Mouse (Mus musculus) adrenal gland, adult 8-10 months (tissue): ENCODE measurements around the gene Asb18. TPM values are rescaled to one million over a fixed set of nuclear protein-coding genes. Genes with fewer than 3 reads are reported as not detected.

Source experiments
- DNase-seq: peaks from one replicate; pipeline ENCODE4 v3.0.0; 2022
- total RNA-seq, 4 experiments: library from RNA; stranded (reverse); gene quantifications; 2 replicates each; pipeline ENCODE4 v1.2.4; 2022

Gene Asb18
- total RNA-seq, 4 experiments from 2014 or later: not detected

DNA sequence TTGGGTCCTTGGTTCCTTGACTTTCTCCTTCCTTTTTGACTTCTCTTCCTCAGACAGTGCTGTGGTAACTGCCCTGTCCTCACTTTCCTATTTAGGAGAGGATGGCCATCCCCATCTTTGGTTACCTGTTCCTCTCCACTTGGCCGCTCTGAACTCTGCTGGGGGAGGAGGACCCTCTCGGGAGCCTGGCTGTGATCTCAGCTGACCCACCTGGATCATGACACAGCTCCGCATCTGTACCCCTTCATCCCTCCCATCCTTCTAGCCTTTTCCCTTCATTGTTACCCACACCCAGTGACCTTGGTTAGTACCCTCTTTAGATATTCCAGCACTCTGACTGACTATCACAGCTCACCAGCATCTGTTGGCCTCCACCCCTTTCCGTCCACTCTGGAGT is 44.8 kb downstream of the Asb18 start:
- no peak for DNase-seq

DNA sequence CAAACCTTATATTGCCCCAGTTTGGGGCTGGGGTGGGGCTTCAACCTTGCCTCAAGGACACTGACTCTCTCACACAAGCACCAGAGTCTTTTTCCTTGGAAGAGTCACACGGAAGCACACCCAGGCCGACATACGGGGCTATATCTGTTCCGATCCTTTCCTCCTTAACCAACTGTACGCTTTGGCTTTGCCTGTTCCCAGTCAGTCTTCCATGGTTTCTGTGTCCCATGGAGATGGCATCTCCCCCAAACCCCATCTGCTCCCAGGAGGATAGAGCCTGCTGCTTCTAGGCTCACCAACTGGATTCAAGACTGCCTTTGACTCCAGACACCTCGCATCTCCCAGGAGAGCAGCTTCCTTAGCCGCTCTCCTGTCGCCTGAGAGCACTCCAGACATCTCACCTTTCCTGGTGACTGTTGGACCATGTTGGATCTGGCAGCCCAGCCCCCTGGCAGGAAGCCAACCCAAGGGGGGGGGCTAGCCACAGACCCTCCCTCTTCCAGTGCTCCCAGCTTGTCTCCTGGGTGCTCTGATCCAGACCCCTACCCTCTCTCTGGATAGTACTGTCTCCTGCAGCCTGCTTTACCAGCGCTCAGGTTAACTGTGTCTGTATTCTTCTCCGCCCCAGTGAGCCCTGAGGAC is 45.3 kb downstream of the Asb18 start:
- DNase-seq: no peak

DNA sequence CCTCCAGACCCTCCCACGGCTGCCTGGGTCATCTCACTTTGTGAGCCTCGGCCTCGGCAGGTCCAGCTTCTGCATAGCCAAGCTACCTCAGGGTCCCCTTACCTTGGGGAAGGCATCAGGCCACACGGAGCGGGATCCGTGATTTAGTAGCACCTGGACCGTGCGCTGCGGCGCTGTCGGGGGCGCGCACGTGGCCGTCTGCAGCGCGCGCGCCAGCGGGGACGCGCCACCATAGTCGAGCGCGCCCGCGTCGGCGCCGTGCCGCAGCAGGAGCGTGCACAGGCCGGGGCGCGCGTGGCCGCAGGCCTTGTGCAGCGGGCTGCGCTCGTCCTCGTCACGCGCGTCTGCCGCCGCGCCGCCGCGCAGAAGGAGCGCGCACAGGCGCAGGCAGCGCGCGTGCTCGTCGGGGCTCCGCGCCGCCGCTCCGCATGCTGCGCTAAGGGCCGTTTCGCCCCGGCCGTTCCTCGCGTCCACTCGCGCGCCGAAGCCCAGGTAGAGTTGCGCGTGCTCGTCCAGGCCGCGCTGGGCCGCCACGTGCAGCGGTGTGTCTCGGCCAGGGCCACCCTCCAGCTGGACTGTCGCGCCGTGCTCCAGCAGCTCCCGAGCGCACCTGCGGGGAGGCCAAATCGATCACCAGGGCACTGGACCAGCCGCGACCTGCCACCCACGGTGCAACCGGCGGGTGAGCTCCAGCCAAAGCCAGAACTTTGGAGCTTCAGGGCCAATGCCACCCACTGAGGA is 46.2 kb downstream of the Asb18 start:
- DNase-seq: no peak

DNA sequence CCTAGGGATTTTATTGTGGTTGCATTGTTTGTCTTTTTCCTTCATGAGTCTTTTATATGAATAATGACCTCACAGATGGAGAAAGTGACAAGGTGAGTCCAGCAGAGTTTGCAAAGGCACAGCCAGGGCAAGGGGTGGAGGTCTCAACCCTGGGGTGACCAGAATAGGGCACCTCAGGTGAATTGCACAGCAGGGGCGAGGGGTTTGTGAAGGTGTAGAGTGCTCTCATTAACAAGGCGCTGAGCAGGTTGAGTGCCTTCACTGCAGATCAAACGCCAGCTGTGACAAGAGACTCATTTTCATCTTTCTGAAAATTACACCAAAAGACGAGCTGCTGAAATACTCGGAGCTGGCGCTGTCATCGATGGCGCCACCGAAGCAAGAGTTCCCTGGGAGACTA is 46.9 kb downstream of the Asb18 start:
- no peak for DNase-seq

DNA sequence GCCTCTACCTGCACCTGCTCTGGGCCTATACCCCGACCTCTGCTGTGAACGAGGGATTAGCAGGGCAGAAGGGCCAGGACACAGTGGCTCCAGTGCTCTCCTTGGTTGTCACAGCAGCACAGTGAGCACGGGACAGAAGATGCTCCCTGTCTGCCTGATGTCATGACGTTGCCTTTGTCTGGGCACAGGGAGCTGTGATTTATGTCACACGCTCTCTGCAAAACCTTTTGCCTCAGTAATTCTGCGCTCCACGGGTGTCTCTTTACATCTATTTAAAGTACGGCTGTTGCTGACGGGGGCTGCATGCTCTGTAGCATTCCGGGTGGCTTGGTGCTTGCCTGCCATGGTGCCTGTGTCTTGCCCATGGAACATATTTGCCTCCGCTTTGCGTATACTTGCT is 50.0 kb downstream of the Asb18 start:
- DNase-seq: no peak

DNA sequence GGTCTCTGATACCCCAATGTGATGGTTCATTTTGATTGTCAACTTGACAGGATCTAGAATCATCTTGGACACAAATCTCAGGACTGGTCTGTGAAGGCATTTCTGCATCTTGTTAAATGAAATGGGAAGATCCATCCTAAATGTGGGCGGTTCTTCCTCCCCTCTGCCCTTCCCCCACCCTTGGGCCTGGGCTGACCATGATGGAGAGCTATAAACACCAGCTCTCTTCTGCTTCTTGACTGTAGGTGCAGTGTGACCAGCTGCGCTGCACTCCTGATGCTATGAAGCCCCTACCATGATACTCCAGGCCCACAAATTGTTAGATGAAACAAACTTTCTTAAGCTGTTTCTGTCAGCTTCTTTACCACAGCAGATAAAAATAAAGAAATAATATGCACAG is 51.2 kb downstream of the Asb18 start:
- no peak for DNase-seq

DNA sequence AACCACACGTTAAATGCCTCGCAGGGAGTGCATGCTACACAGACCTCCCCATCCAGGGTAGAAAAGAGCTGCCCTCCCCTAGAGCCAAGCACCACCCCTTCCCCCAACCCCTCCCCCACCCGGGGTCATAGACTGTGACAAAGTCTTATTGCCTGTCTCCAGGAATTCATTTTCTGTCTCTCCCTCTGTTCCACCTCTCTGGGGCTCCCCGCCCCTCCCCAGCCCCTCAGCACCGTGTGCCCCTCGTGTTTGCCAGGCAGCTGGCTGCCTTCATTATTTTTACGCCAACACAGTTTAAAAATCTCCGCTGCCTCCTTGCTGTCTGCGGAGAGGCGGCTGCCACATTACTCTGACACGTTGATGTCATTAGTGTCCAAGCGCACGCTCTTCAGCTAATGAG is 52.4 kb downstream of the Asb18 start:
- no peak for DNase-seq

DNA sequence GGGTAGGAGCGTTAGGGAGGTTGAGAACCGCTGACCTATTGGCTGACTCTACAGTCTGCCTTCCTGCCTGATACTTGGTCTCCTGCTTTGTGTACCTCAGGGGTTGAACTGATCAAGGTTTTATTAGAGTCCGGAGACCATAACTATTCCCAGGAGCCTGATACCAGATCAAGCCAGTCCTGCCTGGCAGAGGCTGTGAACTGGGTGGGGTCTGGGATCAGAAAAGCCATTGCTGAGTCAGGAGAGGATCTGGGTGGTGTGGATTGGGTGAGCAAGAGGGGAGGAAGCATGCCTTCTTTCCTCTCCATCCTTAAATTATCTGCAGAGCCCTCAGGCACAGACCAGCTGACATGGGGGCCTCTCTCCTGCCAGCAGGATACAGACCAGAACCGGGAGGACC is 55.1 kb downstream of the Asb18 start:
- no peak for DNase-seq

DNA sequence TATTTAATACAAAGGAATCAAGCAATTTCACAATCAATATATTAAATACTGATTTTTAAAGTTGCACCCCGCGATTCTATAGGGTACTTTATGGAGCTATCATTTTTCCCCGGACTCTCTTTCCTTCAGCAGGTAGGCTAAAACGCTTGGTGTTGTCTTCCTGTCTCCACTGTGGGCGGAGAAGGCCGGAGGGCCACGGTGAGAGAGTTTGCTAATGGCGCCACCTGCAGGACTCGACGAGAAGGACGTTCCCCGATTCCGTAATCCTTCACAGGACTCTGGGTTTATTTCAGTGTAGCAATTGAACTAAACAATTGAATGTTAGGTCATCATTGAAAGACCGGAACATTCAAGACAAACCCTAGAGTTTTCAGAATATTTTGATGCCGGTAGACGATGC is 71.3 kb downstream of the Asb18 start:
- peak; percentile 39 for DNase-seq

DNA sequence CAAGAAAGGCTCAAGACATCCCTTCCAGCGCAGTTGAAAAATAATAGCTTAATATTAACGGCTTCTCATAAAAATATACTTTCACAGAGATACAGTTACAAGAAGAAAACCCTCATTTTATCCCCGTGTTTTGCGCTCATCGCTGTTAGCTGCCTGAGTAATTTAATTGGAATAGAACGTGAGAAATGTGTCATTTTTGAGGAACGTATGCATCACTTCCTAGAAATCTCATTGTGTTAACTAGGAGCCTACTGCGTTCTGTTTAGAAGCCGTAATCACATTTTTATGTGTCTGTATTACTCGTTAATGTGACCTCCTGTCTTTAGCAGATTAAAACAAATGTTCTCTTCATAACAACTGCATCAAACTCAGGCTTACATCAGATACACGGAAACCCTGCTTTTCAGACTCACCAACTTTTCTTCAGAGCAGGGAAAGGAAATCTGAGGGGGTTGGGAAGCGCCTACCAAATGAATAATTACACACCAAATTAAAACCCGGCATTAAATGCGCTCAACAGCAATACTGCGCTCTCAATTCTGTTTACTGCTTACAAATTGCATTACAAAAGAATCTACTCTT is 72.0 kb downstream of the Asb18 start:
- DNase-seq: no peak

DNA sequence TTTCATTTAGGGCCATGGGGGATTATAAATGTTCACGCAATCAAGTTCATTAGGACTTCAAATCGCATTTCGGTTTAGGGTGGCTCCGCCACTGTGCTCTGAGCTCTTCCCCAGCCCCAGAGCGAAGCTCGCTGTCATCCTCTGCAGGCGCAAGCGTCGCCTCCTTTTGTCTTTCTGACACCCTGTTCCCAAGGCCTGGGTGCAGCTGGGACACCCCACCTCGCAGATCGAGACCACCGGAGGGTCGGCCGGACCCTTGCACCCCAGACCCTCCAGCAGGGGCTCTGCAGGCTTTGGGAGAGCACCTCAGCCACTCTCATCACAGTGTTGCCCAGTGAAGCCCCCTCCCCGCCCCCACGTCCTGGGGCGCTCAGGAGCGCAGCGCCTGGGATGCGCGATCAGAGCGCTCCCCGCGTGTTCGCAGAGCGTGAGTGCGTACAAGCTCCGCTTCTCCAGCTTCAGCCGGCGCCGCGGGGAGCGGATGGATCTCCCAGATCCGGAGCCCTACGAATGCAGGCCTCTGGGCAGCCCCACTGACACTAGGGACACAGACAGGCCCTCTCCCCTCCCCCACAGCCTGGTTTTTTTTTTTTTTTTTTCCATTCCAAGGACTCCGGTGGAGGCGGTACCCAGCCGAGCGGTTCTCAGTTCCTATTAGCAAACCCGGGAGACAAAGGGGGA is 72.6 kb downstream of the Asb18 start:
- no peak for DNase-seq

DNA sequence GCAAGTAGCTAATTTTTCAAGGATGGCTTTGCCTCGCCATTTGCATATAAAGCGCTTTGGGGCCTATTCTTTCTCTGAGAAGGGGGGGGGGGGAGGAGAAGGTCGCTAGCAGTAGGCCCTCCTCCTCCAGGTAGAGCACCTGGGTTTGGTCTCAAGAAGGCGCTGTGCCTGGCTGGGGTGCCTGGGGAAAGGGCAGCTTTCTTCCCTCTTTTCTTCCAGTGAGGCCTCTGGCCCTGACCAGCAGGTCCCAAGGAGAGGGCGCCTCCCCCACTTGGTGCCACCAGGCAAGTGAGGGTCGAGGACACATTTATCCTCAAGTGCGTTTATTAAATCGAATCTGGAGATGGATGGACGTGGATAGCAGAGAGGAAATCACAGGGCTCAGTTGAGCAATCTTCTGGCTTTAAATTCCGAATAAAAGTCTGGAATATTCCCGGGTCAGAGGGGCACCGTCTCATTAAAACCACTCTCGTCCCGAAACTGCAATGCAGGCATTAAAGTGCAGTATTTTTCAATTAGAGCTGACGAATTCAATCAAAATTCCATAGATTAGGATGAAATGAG is 73.4 kb downstream of the Asb18 start:
- DNase-seq: no peak

DNA sequence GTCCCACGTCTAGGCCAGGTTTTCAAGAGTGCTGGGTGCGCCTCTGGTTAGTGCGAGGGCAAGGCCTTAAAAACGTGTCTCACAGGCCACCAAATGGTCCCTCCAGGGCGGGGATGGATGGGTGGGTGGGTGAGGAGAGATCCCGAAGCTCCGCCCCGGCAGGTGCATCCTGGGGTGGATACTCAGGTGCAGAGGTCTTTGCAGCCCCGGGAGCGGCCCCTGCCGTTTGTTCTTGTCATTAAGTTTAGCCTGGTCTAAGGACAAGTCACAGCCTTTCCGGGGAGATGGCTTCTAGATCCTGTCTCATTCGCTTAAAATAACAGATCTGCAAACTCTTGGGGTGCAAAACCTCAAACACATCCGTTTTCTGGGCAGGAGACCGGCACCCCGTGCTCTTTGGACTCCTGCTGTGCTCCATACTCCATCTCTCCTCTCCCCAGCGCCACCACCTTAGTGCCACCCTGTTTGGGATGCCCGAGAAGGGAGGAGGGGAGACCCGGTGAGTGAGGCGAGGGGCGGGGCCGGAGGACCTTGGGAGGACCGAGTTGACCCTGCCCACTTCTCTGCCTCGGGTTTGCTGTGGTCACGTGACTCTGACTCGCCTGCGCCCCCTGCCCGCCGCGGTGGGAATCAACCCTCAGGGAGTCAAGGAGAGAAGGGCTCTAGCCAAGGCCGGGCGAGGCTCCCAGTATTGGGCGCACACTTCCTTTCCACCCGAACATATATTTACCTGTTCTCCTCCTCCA is 74.3 kb downstream of the Asb18 start:
- DNase-seq: peak; percentile 36

DNA sequence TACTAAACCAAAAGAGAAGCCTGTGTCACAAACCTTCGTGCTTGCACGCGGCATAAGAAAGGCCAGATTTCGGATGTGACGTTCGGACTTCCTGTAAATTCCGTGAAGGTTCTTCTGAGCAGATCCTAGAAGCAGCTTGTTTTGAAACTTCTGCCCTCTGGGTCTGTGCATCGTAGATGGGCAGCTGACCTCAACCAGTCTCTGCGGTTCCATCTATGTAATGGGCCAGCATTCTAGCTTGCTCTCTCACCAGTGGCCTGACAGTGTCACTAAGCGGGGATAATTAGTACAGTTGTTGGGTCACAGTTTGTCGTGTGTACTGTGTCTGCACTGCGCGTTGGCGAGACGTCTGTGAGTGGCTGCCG is 74.9 kb downstream of the Asb18 start:
- no peak for DNase-seq

DNA sequence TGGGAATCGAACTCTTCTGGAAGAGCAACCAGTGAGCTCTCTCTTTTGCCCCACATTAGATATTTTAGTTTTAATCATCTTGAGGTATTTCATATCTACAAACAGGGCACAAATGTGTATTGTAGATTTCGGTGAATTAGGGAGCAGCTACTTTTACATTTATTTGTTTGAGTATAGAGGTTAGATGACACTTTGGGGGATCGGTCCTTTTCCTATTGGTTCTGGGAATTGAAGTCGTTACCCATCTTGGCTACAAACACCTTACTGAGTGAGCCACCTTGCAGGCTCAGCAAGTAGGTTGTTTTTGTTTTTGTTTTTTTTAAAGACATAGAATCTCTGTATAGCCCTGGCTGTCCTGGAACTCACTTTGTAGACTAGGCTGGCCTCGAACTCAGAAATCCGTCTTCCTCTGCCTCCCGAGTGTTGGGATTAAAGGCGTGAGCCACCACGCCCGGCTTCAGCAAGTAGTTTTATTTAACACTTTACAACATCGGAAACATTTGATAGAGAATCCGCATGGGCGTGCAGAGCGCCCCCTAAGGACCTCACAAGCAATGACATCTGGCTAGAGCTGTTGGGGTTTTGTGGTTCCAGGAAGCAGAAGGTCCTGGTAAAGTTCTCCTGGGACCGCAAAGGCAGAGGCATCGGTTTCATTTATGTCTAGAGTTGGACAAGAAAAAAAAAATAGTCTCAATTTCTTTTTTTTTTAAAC is 75.4 kb downstream of the Asb18 start:
- no peak for DNase-seq

DNA sequence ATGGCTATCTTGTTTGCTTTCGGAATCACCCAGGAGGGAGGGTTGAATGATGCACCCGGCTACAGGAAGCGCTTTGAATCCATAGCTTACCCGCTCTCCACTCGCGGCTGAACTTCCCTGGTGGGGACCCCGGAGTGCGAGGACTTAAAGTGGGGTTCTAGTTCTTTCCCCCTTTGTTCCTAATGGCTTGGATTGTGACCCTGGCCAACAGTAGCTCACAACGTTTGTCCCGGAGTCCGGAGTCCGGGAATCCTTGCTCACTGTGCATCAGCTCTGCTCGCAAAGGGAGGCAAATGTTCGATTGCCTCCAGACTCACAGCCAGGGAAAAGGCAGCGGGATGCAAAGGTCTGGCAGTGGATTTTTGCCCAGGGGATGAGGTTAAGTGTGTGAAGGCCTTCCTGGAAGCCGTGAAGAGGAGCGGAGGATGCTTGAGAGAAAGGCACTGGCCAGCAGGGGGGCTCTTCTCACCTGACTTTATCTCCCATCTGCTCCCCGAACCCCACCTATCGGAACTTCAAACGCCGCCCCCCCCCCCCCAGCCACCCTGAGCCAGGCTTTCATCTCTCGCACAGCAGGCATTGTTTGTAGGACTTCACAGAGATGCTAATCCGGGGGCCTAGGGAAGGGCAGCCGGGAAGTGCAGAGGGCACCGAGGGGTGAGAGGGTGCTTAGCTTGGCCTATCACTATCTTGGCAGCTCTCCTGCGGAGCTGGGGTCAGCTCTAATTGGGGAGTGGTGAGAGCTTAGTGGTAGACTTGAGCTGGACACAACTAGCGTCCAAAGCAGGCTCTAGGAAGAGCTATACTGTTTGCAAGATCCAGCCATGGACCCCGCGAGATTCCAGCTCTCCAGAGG is 78.7 kb downstream of the Asb18 start:
- no peak for DNase-seq

DNA sequence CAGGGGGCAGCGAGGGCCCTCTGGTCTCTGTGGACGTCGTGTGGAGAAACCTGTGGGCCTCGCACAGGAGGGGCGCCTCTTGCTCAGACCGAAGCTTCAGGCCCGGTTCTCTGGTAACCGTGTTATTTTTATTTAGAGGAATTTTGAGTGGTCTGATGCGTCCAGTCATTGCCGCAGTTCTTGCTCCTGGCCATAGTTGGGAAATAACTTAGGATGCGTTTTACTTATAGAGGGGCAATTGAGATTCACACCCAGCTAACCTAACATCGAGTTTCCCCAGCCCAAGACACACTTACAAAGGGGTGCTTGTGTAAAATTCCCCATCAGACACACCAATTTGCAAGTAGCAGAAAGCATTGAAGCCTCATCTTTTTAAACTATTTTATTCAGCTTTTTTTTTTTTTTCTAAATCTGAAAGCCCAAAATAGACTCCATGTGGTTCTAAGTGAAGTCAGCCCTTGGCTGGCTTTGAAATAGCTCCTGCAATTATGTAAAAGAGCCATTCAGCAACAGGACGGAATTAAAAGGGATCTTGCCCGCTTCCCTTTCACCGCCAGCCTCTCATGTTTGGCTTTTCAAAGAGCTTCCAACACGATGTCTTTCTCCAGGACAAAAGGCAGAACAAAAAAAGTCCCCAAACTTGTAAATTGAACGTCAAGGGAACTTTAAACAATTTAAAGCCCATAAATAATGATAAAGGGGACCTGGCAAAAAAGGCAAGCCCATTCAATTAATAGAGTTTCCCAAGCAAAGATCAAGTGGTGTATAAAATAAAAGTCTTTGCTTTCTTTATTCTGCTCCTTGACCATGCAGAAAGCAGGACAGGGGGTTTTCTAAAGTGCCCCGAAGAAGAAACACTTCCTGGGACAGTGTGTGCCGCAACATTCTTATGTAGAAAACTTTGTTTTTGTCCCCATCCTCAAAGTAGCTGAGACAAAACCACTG is 79.9 kb downstream of the Asb18 start:
- DNase-seq: no peak

DNA sequence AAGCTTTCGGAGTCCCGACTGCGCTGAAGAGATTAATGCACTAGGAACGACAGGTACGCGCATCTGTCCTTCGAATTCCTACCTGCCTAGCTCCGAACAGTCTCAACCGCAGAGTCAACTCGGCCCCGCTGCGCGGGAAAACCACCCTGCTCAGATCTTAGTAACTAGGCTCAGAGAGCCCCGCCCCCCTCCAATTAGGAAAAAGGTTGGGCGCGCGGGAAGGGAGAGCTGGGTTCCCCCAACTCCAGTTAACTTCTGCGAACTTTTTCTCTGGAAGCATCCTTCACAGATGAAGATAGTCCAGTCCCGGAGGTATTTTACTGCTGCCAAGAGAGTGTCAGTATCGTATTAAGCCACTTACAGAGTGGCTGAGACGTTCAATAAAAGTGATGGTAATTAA is 80.7 kb downstream of the Asb18 start:
- no peak for DNase-seq

DNA sequence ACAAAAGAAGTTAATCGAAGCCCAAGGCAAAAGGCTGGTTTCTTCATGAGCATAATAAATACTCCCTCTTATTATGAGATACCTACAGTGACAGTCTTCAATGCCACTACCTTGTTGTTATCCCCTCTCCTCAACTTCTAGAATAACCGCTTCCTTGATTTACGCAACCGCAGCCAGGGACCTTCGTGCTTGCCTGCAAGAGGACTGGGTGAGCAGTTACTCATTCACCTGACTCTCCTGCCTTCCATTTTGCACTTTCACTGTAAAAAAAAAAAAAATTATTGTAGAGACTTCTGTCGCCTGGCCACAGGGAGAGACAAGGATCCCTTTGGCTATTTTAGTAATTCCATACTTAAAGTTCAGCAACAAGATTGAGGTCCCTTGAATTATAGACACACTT is 81.4 kb downstream of the Asb18 start:
- DNase-seq: no peak

DNA sequence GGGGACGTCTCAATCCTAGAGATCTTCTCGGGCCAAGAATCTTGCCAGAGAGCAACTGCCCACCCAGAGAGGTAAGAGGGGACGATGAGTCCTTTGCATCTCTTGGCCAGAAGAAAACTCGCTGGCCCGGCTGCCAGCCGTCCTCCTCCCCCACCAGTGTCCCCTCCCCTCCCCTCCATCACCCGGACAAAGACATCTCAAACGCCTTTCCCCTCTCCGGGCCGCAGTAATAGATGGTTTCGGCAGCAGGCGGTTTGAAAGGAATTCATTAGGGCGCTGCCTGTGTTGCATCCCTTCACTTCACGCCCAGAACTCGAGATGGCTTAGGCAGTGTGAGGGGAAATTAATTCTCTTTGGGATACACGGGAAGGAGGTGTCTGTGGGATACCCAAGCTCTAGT is 81.8 kb downstream of the Asb18 start:
- no peak for DNase-seq
